Mouse (Mus musculus) midbrain, embryonic 16.5 days (tissue): Measurements from ENCODE around the gene D11Wsu47e. TPM values are rescaled to one million over a fixed set of nuclear protein-coding genes. Genes with fewer than 3 reads are reported as not detected.
A peak's percentile ranks its signal among the peaks of the same experiment; 100 is the strongest.
"Not testable (repeated sequence)": the region's sequence is repeated elsewhere in the genome, so short reads cannot be mapped to it uniquely, and the experiment has no call there.

Experiments
- ATAC-seq: fragments of 200-750 bp; cut with Nextera tagmentation; 2 replicates; pipeline ENCODE4 v1.8.0; 2017; ENCODE audit warnings: moderate TSS enrichment
- H3K27ac ChIP-seq: fragments of 300-500 bp; sonication (generic); 2 replicates; pipeline ENCODE4 v1.5.1; 2014; ENCODE audit warnings: mild to moderate bottlenecking, low read length, mixed read lengths
- H3K27me3 ChIP-seq: fragments of 300-500 bp; sonication (generic); 2 replicates; pipeline ENCODE4 v1.6.1; 2014; ENCODE audit warnings: low read depth, low read length, mixed read lengths; ENCODE audit not compliant: control insufficient read depth, insufficient read depth
- H3K36me3 ChIP-seq: fragments of 300-500 bp; sonication (generic); 2 replicates; pipeline ENCODE4 v1.6.1; 2014; ENCODE audit warnings: mild to moderate bottlenecking, low read length, moderate library complexity, mixed read lengths; ENCODE audit not compliant: control insufficient read depth, insufficient read depth
- H3K4me1 ChIP-seq: fragments of 300-500 bp; sonication (generic); 2 replicates; pipeline ENCODE4 v1.6.1; 2014; ENCODE audit warnings: mild to moderate bottlenecking, low read length, mixed read lengths; ENCODE audit not compliant: control insufficient read depth, insufficient read depth
- H3K4me2 ChIP-seq: fragments of 300-500 bp; sonication (generic); 2 replicates; pipeline ENCODE4 v1.6.1; 2014; ENCODE audit warnings: mild to moderate bottlenecking, low read length, mixed read lengths
- H3K4me3 ChIP-seq: fragments of 300-500 bp; sonication (generic); 2 replicates; pipeline ENCODE4 v1.5.1; 2014; ENCODE audit warnings: low read depth, mild to moderate bottlenecking, low read length, moderate library complexity, mixed read lengths
- H3K9ac ChIP-seq: fragments of 300-500 bp; sonication (generic); 2 replicates; pipeline ENCODE4 v1.6.1; 2014; ENCODE audit warnings: low read depth, low read length, mixed read lengths
- H3K9me3 ChIP-seq: fragments of 300-500 bp; sonication (generic); replicated peaks from 2 replicates; pipeline ENCODE4 v1.6.1; 2014; ENCODE audit warnings: mild to moderate bottlenecking, low read length, mixed read lengths; ENCODE audit not compliant: control insufficient read depth, poor library complexity, severe bottlenecking
- WGBS: fragments of 180-500 bp; shearing (Covaris S2); extraction: QIAGEN DNeasy Blood & Tissue Kit; methylation state at CpG from one replicate; pipeline ENCODE4 v1.1.7; 2014; 5-methylcytosine and 5-hydroxymethylcytosine counted together
- polyA plus RNA-seq: library from polyadenylated mRNA; unstranded; fragments of >200 nt; fragmentation: Nextera tagmentation; extraction: Ambion mirVana; gene quantifications from 2 replicates; pipeline ENCODE4 v1.2.1, GENCODE M21; 2015

Gene D11Wsu47e
- polyA plus RNA-seq, 1 experiment from 2014 or later, result 24.5 TPM

GRCm38 (mm10) chr11:113651907-113652273, 32.3 kb upstream of the D11Wsu47e start:
- 0 out of 2 replicates have a peak, but pooled peaks have one; percentile 30 for ATAC-seq
- Histone ChIP-seq H3K9ac (no peak overlapping the region), H3K4me3 (no peak overlapping the region), H3K9me3 (no peaks in the 10 kb centered on the region), H3K27me3 (no peaks in the 10 kb centered on the region), H3K4me2 (no peak overlapping the region), H3K4me1 (peaks cover 14% of the 10 kb centered on the region), H3K27ac (no peak overlapping the region), H3K36me3 (peaks cover 39% of the 10 kb centered on the region)
- WGBS, result 39% methylated on average over 8 of the region's 8 CpGs

GRCm38 (mm10) chr11:113652516-113652915, 31.7 kb upstream of the D11Wsu47e start:
- WGBS, result 88% methylated on average over 6 of the region's 6 CpGs
- no peak for ATAC-seq
- Histone ChIP-seq H3K27ac (no peak overlapping the region), H3K4me2 (no peak overlapping the region), H3K4me3 (no peak overlapping the region), H3K4me1 (peaks cover 14% of the 10 kb centered on the region), H3K9me3 (no peaks in the 10 kb centered on the region), H3K9ac (no peak overlapping the region), H3K36me3 (peaks cover 42% of the 10 kb centered on the region), H3K27me3 (no peaks in the 10 kb centered on the region)

DNA sequence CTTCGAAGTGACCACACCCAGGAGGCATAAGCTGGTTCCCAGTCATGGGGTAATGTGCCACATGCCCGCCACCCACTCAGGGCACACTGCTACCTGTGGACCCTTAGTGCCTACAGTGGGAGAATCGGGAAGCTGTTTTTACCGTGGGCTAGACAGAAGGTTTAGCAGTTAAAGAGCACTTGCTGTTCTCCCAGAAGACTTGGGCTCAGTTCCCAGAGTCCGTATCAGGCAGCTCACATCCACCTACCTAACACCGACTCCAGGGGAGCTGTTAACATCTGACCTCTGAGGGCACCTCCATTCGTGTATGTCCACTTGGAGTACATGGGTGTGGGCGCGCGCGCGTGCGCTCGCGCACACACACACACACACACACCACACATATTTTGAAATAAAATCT, 30.1 kb upstream of the D11Wsu47e start:
- ATAC-seq, result no peak
- no peak overlapping the region for H3K9ac ChIP-seq
- 96% methylated on average over 15 of the region's 15 CpGs for WGBS
- no peak overlapping the region for H3K4me3 ChIP-seq
- no peaks in the 10 kb centered on the region for H3K9me3 ChIP-seq
- H3K4me2 ChIP-seq, result no peak overlapping the region
- H3K4me1 ChIP-seq, result peaks cover 9% of the 10 kb centered on the region
- no peak overlapping the region for H3K27ac ChIP-seq
- peaks cover 51% of the 10 kb centered on the region for H3K36me3 ChIP-seq
- H3K27me3 ChIP-seq, result no peaks in the 10 kb centered on the region

DNA sequence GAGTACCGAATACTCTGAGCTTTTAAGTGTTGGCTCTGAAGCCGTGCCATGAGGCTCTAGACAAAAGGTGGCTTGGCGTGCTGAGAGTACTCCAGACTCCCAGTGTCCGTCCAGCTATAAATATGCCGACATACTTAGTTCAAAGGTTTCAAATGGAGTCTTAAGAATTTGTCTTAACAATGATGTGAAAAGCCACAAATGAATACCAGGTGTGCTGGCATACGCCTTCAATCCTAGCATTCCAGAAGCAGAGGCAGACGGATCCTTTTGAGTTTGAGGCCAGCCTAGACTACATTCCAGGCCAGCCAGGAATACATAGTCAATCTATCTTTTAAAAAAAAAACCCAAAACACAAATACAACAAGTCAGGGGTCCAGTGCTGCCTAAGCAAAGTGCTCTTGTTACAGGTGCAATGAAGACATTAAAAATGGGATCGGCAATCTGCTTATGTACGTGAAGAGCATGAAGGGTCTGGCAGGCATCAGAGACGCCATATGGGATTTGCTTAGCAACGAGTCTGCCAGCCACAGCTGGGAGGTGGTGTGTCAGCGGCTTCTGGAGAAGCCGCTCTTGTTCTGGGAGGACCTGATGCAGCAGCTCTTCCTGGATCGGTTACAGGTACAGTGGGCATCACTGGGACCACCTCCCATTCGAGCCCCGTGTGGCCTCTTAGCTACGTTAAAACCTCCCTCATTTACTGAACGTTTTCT, 29.5 kb upstream of the D11Wsu47e start:
- H3K36me3 ChIP-seq, result peaks cover 54% of the 10 kb centered on the region
- no peaks in the 10 kb centered on the region for H3K27me3 ChIP-seq
- 85% methylated on average over 18 of the region's 18 CpGs for WGBS
- no peaks in the 10 kb centered on the region for H3K9me3 ChIP-seq
- no peak for ATAC-seq
- H3K9ac ChIP-seq, result no peak overlapping the region
- H3K27ac ChIP-seq, result no peak overlapping the region
- H3K4me1 ChIP-seq, result peaks cover 9% of the 10 kb centered on the region
- no peak overlapping the region for H3K4me2 ChIP-seq
- H3K4me3 ChIP-seq, result no peak overlapping the region

DNA sequence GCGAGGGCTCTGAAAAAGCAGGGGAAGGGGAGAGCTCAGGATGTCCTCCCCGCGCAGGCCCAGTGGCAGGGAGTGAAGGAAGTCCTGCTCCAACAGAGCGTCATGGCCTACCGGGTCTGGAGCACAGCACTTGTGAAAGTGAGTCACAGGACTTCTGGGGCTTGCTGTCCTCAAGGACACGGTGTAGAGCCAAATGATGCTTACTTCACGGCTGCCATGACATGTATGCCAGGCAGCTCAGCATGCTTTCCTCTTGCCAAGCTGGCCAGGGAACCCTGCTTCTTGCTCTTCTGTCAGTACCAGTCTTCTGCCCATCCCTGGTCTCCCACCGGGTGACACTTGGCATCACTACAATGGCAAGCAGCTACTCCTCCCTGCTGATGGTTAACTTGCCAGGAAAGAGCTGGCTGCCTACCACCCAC, 27.7 kb upstream of the D11Wsu47e start:
- ATAC-seq, result no peak
- no peak overlapping the region for H3K9ac ChIP-seq
- H3K36me3 ChIP-seq, result peaks cover 67% of the 10 kb centered on the region
- H3K27me3 ChIP-seq, result no peaks in the 10 kb centered on the region
- no peak overlapping the region for H3K4me2 ChIP-seq
- no peak overlapping the region for H3K4me3 ChIP-seq
- H3K27ac ChIP-seq, result no peak overlapping the region
- no peaks in the 10 kb centered on the region for H3K4me1 ChIP-seq
- WGBS, result 89% methylated on average over 8 of the region's 8 CpGs
- no peaks in the 10 kb centered on the region for H3K9me3 ChIP-seq

GRCm38 (mm10) chr11:113657221-113657620, 27.0 kb upstream of the D11Wsu47e start:
- no peak overlapping the region for H3K4me3 ChIP-seq
- H3K9me3 ChIP-seq, result no peaks in the 10 kb centered on the region
- no peak overlapping the region for H3K27ac ChIP-seq
- ATAC-seq, result no peak
- H3K4me1 ChIP-seq, result no peaks in the 10 kb centered on the region
- 78% methylated on average over 4 of the region's 4 CpGs for WGBS
- peaks cover 73% of the 10 kb centered on the region for H3K36me3 ChIP-seq
- no peak overlapping the region for H3K9ac ChIP-seq
- no peaks in the 10 kb centered on the region for H3K27me3 ChIP-seq
- H3K4me2 ChIP-seq, result no peak overlapping the region

GRCm38 (mm10) chr11:113658319-113658718, 25.9 kb upstream of the D11Wsu47e start:
- Histone ChIP-seq H3K27ac (no peak overlapping the region), H3K36me3 (peaks cover 68% of the 10 kb centered on the region), H3K9me3 (no peaks in the 10 kb centered on the region), H3K4me2 (no peak overlapping the region), H3K4me3 (no peak overlapping the region), H3K27me3 (no peaks in the 10 kb centered on the region), H3K9ac (no peak overlapping the region), H3K4me1 (no peaks in the 10 kb centered on the region)
- ATAC-seq, result no peak
- WGBS, result 87% methylated on average over 8 of the region's 8 CpGs

GRCm38 (mm10) chr11:113658763-113659162, 25.4 kb upstream of the D11Wsu47e start:
- Histone ChIP-seq H3K27me3 (no peaks in the 10 kb centered on the region), H3K9me3 (no peaks in the 10 kb centered on the region), H3K9ac (no peak overlapping the region), H3K4me2 (no peak overlapping the region), H3K4me3 (no peak overlapping the region), H3K4me1 (no peaks in the 10 kb centered on the region), H3K36me3 (peaks cover 66% of the 10 kb centered on the region), H3K27ac (no peak overlapping the region)
- 92% methylated on average over 4 of the region's 4 CpGs for WGBS
- no peak for ATAC-seq

DNA sequence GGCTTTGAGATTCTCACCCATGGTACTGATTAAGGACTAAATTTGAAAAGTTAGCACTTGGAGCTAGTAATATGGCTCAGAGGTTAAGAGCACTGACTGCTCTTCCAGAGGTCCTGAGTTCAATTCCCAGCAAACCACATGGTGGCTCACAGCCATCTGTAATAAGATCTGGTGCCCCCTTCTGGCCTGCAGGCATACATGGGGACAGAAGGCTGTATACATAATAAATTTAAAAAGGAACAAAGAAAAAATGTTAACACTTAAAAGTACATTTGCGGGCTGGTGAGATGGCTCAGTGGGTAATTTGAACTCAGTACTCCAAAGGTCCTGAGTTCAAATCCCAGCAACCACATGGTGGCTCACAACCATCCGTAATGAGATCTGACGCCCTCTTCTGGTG, 24.0 kb upstream of the D11Wsu47e start:
- H3K4me3 ChIP-seq, H3K9me3 ChIP-seq, H3K9ac ChIP-seq, H3K4me1 ChIP-seq, H3K27me3 ChIP-seq, ATAC-seq, H3K4me2 ChIP-seq, H3K27ac ChIP-seq: not testable (repeated sequence)
- over 99% methylated on average over 3 of the region's 3 CpGs for WGBS
- peaks cover 55% of the 10 kb centered on the region for H3K36me3 ChIP-seq
